Mouse (Mus musculus): ENCODE results near the gene Sebox. TPM values are rescaled to one million over a fixed set of nuclear protein-coding genes. Genes with fewer than 3 reads are reported as not detected.

Sebox gene
- total and polyA plus RNA-seq, 3 experiments: not detected

GRCm38 (mm10) chr11:78488168-78488567 is 15.1 kb upstream of the Sebox start (continued):
- no peak for TF ChIP-seq USF2 (conservative IDR thresholded peaks at IDR 0.05; ENCODE audit: low read depth, low read length)
- TF ChIP-seq MEF2A (IDR thresholded peaks at IDR 0.05; ENCODE audit: borderline replicate concordance, low read depth, low read length): no peak
- peak; percentile 71 to 96 for TF ChIP-seq CTCF (conservative IDR thresholded peaks at IDR 0.05 in 1 of 2, IDR thresholded peaks at IDR 0.05 in 1 of 2; ENCODE audit: low read depth in 2 of 2, low read length in 2 of 2)
- no peak for TF ChIP-seq JUND (conservative IDR thresholded peaks at IDR 0.05; ENCODE audit: low read depth, low read length)
- no peak for TF ChIP-seq ELF1 (IDR thresholded peaks at IDR 0.05; ENCODE audit: low read depth, low read length)
- no peak for TF ChIP-seq GABPA (IDR thresholded peaks at IDR 0.05; ENCODE audit: insufficient replicate concordance, low read depth, low read length)
- TF ChIP-seq ETS1 (conservative IDR thresholded peaks at IDR 0.05; ENCODE audit: low read depth, low read length): no peak
- no peak for TF ChIP-seq CHD2 (IDR thresholded peaks at IDR 0.05; ENCODE audit: low read length)
- no peak for TF ChIP-seq EP300 (IDR thresholded peaks at IDR 0.05; ENCODE audit: low read length)
- no peak for TF ChIP-seq POLR2A (IDR thresholded peaks at IDR 0.05; ENCODE audit: low read depth, low read length)

- no peak overlapping the region for H3K9ac ChIP-seq (ENCODE audit: insufficient read depth, low read depth)
- no peak overlapping the region for H3K4me2 ChIP-seq (ENCODE audit: insufficient read depth, low read depth, poor library complexity, severe bottlenecking)
- peaks cover 18% of the 10 kb centered on the region for H3K27me3 ChIP-seq (replicated peaks)
- no peaks in the 10 kb centered on the region for H3K36me3 ChIP-seq (replicated peaks in 1 of 2; ENCODE audit: control insufficient read depth in 1 of 2, insufficient read depth in 1 of 2, low read length in 1 of 2)
- H3K9me3 ChIP-seq (replicated peaks; ENCODE audit: low read length): no peaks in the 10 kb centered on the region
- dilution Hi-C loops (cut with MboI; ENCODE audit: extremely low pct_ligation_motif_present, extremely low pct_unique_long_range_greater_than_20kb, low sequenced_read_pairs) (no loop called here), in situ Hi-C loops (cut with MboI; ENCODE audit: low pct_ligation_motif_present, low pct_unique_long_range_greater_than_20kb, low sequenced_read_pairs) (no loop called here)
- peaks cover 0 to 4% of the 10 kb centered on the region in 2 experiments; a peak in 1 of 4 replicates for H3K4me1 ChIP-seq (ENCODE audit: control insufficient read depth in 1 of 2, insufficient read depth in 2 of 2)
- no peaks in the 10 kb centered on the region for H3K79me2 ChIP-seq (replicated peaks; ENCODE audit: control insufficient read depth, extremely low read depth, insufficient read depth, poor library complexity, severe bottlenecking)
- no peak overlapping the region for H3K4me3 ChIP-seq (replicated peaks in 1 of 3; ENCODE audit: low read depth in 2 of 3, low read length in 2 of 3, poor library complexity in 1 of 3)
- no peak for DNase-seq (ENCODE audit: extremely low read depth)
- TF ChIP-seq SMC3 (IDR thresholded peaks at IDR 0.05; ENCODE audit: low read depth, low read length): no peak
- TF ChIP-seq JUN (IDR thresholded peaks at IDR 0.05; ENCODE audit: insufficient read depth, low read depth, low read length): no peak
- TF ChIP-seq CHD2 (IDR thresholded peaks at IDR 0.05; ENCODE audit: low read length): no peak
- TF ChIP-seq CHD1 (IDR thresholded peaks at IDR 0.05; ENCODE audit: low read depth, low read length): no peak
- TF ChIP-seq KAT2A (IDR thresholded peaks at IDR 0.05; ENCODE audit: insufficient replicate concordance, low read length): no peak
- no peak for TF ChIP-seq ETS1 (conservative IDR thresholded peaks at IDR 0.05; ENCODE audit: low read depth, low read length)
- no peak for TF ChIP-seq BHLHE40 (IDR thresholded peaks at IDR 0.05; ENCODE audit: low read depth, low read length)
- TF ChIP-seq POLR2AphosphoS2 (IDR thresholded peaks at IDR 0.05; ENCODE audit: low read depth, low read length): no peak
- no peak for TF ChIP-seq SIN3A (IDR thresholded peaks at IDR 0.05; ENCODE audit: low read length)
- no peak for TF ChIP-seq USF1 (IDR thresholded peaks at IDR 0.05; ENCODE audit: low read depth, low read length)
- TF ChIP-seq JUND (conservative IDR thresholded peaks at IDR 0.05; ENCODE audit: low read depth, low read length): no peak
- no peak for TF ChIP-seq MAX (IDR thresholded peaks at IDR 0.05; ENCODE audit: low read length)
- no peak for TF ChIP-seq RAD21 (IDR thresholded peaks at IDR 0.05; ENCODE audit: low read depth, low read length)
- TF ChIP-seq MAZ (IDR thresholded peaks at IDR 0.05; ENCODE audit: low read depth, low read length): no peak
- TF ChIP-seq RCOR1 (conservative IDR thresholded peaks at IDR 0.05; ENCODE audit: low read depth, low read length): no peak
- no peak for TF ChIP-seq MXI1 (IDR thresholded peaks at IDR 0.05; ENCODE audit: low read depth, low read length)
- TF ChIP-seq ZKSCAN1 (IDR thresholded peaks at IDR 0.05; ENCODE audit: borderline replicate concordance, low read depth, low read length): no peak
- TF ChIP-seq EP300 (IDR thresholded peaks at IDR 0.05; ENCODE audit: low read length): no peak
- no peak overlapping the region for H3K27ac ChIP-seq (ENCODE audit: insufficient read depth, low read depth)
Measured at GRCm38 (mm10) chr11:78490781-78491241, 12.4 kb upstream of the Sebox start.

Data from CH12.LX (cell line).